Comparison of ENCODE assay signal across 22 mouse cellular contexts in the genomic region with DNA sequence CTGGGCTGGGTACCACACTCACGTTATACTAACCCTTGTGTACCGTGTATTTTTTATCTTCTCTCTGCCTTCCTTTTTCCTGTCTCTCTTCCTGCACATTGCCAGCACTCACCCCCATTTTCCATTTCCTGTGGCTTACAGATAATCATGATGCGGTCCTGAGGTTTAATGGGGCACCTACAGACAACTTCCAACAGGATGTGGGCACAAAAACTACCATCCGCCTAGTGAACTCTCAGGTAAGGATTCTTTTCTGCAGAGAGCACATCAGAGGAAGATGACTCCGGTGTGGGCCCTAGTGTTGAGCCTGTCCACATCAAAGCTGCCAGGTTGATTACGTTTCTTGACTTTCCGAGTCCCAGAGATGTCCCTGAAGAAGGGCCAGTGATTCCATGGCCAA.
A peak's percentile ranks its signal among the peaks of the same experiment; 100 is the strongest.
DNase-seq lines count a peak whose midpoint lies in the region; ATAC-seq lines count a peak whose summit lies in the region.
"Had no signal": no experiment of that assay in that cellular context is flagged by ENCODE, and none has a peak within 500 bp of the region (broad histone marks: within the 10 kb centered on the region; RNA-seq: fewer than 3 reads in every experiment).

No protein-coding gene starts in this region.

- peak; percentile 88 for ATAC-seq in activated CD4-positive, CD25-positive, alpha-beta regulatory T cell, adult 4 months
- ATAC-seq in kidney, embryonic 15.5 days (replicated peaks; ENCODE audit: low FRiP score), result no peak
- ATAC-seq in hindbrain, embryonic 11.5 days (ENCODE audit: low FRiP score), result no peak
- no peak for ATAC-seq in hindbrain, embryonic 14.5 days (ENCODE audit: low FRiP score)
- ATAC-seq: forebrain, embryonic 14.5 days had no signal

- intact Hi-C loops in heart, postnatal 14 days (cut with DNase I), result no loop called here

- no peak overlapping the region for H3K9ac ChIP-seq in kidney, embryonic 15.5 days
- no peak overlapping the region for H3K9ac ChIP-seq in hindbrain, embryonic 11.5 days (ENCODE audit: low read depth, low read length)
- H3K9ac ChIP-seq in hindbrain, embryonic 14.5 days, result no peak overlapping the region
- H3K9ac ChIP-seq: embryonic facial prominence, embryonic 15.5 days; heart, embryonic 12.5 days; hindbrain, embryonic 15.5 days had no signal

- H3K4me2 ChIP-seq in kidney, embryonic 15.5 days, result no peak overlapping the region
- H3K4me2 ChIP-seq in hindbrain, embryonic 11.5 days (replicated peaks; ENCODE audit: low read depth, low read length), result no peak overlapping the region
- H3K4me2 ChIP-seq in hindbrain, embryonic 14.5 days (replicated peaks), result no peak overlapping the region
- H3K4me2 ChIP-seq: embryonic facial prominence, embryonic 15.5 days; heart, embryonic 12.5 days; hindbrain, embryonic 15.5 days had no signal

- DNase-seq in heart, adult 11 months, result peak; percentile 59
- no peak for DNase-seq in heart, postnatal 14 days
- peak; percentile 74 for DNase-seq in naive thymus-derived CD4-positive, alpha-beta T cell, adult 2 months (ENCODE audit: low read depth)
- DNase-seq in thymus, postnatal 36 days, result peak; percentile 18 to 34
- DNase-seq in hindbrain, embryonic 11.5 days (ENCODE audit: low spot score), result no peak
- DNase-seq in hindbrain, embryonic 14.5 days (ENCODE audit: low spot score), result no peak
- DNase-seq: adrenal gland, postnatal 10 days; B cell, adult 2 months; cerebellum, adult 11 months; cerebellum, adult 9-10 months; cerebellum, postnatal 25 days; gastrocnemius, postnatal 10 days; heart, postnatal 4 days; kidney, adult 11 months had no signal

- H3K4me3 ChIP-seq in kidney, embryonic 15.5 days (replicated peaks), result no peak overlapping the region
- H3K4me3 ChIP-seq in hindbrain, embryonic 11.5 days (ENCODE audit: low read depth, low read length), result no peak overlapping the region
- no peak overlapping the region for H3K4me3 ChIP-seq in hindbrain, embryonic 14.5 days (replicated peaks; ENCODE audit: low read length)
- H3K4me3 ChIP-seq: embryonic facial prominence, embryonic 15.5 days; erythroblast, embryonic 14.5 days; forebrain, embryonic 10.5 days; heart, embryonic 12.5 days; hindbrain, embryonic 15.5 days had no signal

- no peaks in the 10 kb centered on the region for H3K9me3 ChIP-seq in kidney, embryonic 15.5 days (replicated peaks)
- no peaks in the 10 kb centered on the region for H3K9me3 ChIP-seq in hindbrain, embryonic 11.5 days (ENCODE audit: control insufficient read depth, low read length)
- no peaks in the 10 kb centered on the region for H3K9me3 ChIP-seq in hindbrain, embryonic 14.5 days (ENCODE audit: control insufficient read depth, low read length)
- H3K9me3 ChIP-seq: embryonic facial prominence, embryonic 15.5 days; forebrain, embryonic 10.5 days; heart, embryonic 12.5 days; hindbrain, embryonic 15.5 days had no signal

- H3K27ac ChIP-seq in kidney, embryonic 15.5 days, result no peak overlapping the region
- H3K27ac ChIP-seq in hindbrain, embryonic 11.5 days (ENCODE audit: low read depth, low read length), result no peak overlapping the region
- H3K27ac ChIP-seq in hindbrain, embryonic 14.5 days, result no peak overlapping the region
- H3K27ac ChIP-seq: embryonic facial prominence, embryonic 15.5 days; forebrain, embryonic 10.5 days; hindbrain, embryonic 15.5 days had no signal

- H3K36me3 ChIP-seq in kidney, embryonic 15.5 days, result peaks cover 16% of the 10 kb centered on the region
- H3K36me3 ChIP-seq in hindbrain, embryonic 11.5 days (ENCODE audit: control insufficient read depth, insufficient read depth, low read length), result no peaks in the 10 kb centered on the region
- peaks cover 17% of the 10 kb centered on the region for H3K36me3 ChIP-seq in hindbrain, embryonic 14.5 days (replicated peaks; ENCODE audit: control insufficient read depth, insufficient read depth)
- H3K36me3 ChIP-seq: embryonic facial prominence, embryonic 15.5 days; heart, embryonic 12.5 days had no signal

- whole genome bisulfite sequencing in kidney, embryonic 15.5 days, result 88% methylated on average over 7 of the region's 7 CpGs
- WGBS in hindbrain, embryonic 11.5 days, result 90% methylated on average over 7 of the region's 7 CpGs
- WGBS in hindbrain, embryonic 14.5 days, result 95% methylated on average over 7 of the region's 7 CpGs

- no peaks in the 10 kb centered on the region for H3K27me3 ChIP-seq in kidney, embryonic 15.5 days
- no peaks in the 10 kb centered on the region for H3K27me3 ChIP-seq in hindbrain, embryonic 11.5 days (ENCODE audit: control insufficient read depth, insufficient read depth, low read length)
- H3K27me3 ChIP-seq in hindbrain, embryonic 14.5 days (ENCODE audit: control insufficient read depth, insufficient read depth, low read length), result no peaks in the 10 kb centered on the region
- H3K27me3 ChIP-seq: embryonic facial prominence, embryonic 15.5 days; heart, embryonic 12.5 days; hindbrain, embryonic 15.5 days had no signal

- peaks cover 22% of the 10 kb centered on the region for H3K4me1 ChIP-seq in kidney, embryonic 15.5 days
- H3K4me1 ChIP-seq in hindbrain, embryonic 11.5 days (replicated peaks; ENCODE audit: control insufficient read depth, insufficient read depth, low read length), result no peaks in the 10 kb centered on the region
- H3K4me1 ChIP-seq in hindbrain, embryonic 14.5 days (replicated peaks; ENCODE audit: control insufficient read depth, insufficient read depth, low read length), result no peaks in the 10 kb centered on the region
- H3K4me1 ChIP-seq: hindbrain, embryonic 15.5 days had no signal

Comparison
In these comparisons a context has a peak if more than half of its experiments do, and no peak if none do; other contexts are left out.
1. DNase-seq: peak in heart, adult 11 months (single experiment), naive thymus-derived CD4-positive, alpha-beta T cell, adult 2 months (single experiment) and thymus, postnatal 36 days (2 of 2); none in heart, postnatal 14 days (0 of 2), hindbrain, embryonic 11.5 days (single experiment) and hindbrain, embryonic 14.5 days (single experiment).